Mouse (Mus musculus) hindbrain, postnatal 0 days (tissue): ENCODE results near the gene AC134908.4. TPM values are rescaled to one million over a fixed set of nuclear protein-coding genes. Genes with fewer than 3 reads are reported as not detected.
A peak's percentile ranks its signal among the peaks of the same experiment; 100 is the strongest.

Experiments used
- ATAC-seq: fragments of 200-750 bp; cut with Nextera tagmentation; 2 replicates; pipeline ENCODE4 v1.8.0; 2017; ENCODE audit warnings: mild to moderate bottlenecking, moderate TSS enrichment, moderate library complexity
- DNase-seq: peaks from one replicate; pipeline ENCODE4 v3.0.0-alpha.2; 2015; ENCODE audit warnings: low spot score
- H3K27ac ChIP-seq: fragments of 300-500 bp; sonication (generic); 2 replicates; pipeline ENCODE4 v1.5.1; 2014; ENCODE audit warnings: mild to moderate bottlenecking
- H3K27me3 ChIP-seq: fragments of 300-500 bp; sonication (generic); 2 replicates; pipeline ENCODE4 v1.6.1; 2014; ENCODE audit warnings: low read length, mixed read lengths; ENCODE audit not compliant: insufficient read depth
- H3K36me3 ChIP-seq: fragments of 300-500 bp; sonication (generic); 2 replicates; pipeline ENCODE4 v1.6.1; 2014; ENCODE audit warnings: low read length, mixed read lengths; ENCODE audit not compliant: insufficient read depth
- H3K4me1 ChIP-seq: fragments of 300-500 bp; sonication (generic); 2 replicates; pipeline ENCODE4 v1.6.1; 2014; ENCODE audit warnings: antibody characterized with exemption, low read length, mixed read lengths; ENCODE audit not compliant: insufficient read depth
- H3K4me2 ChIP-seq: fragments of 300-500 bp; sonication (generic); 2 replicates; pipeline ENCODE4 v1.6.1; 2014; ENCODE audit warnings: low read depth, mild to moderate bottlenecking, low read length, moderate library complexity, mixed read lengths
- H3K4me3 ChIP-seq: fragments of 300-500 bp; sonication (generic); 2 replicates; pipeline ENCODE4 v1.5.1; 2014; ENCODE audit warnings: low read length
- H3K9ac ChIP-seq: fragments of 300-500 bp; sonication (generic); replicated peaks from 2 replicates; pipeline ENCODE4 v1.6.1; 2014; ENCODE audit warnings: mild to moderate bottlenecking, low read length, moderate library complexity, mixed read lengths
- H3K9me3 ChIP-seq: fragments of 300-500 bp; sonication (generic); 2 replicates; pipeline ENCODE4 v1.6.1; 2016; ENCODE audit warnings: low read length, mixed read lengths
- CTCF ChIP-seq: IDR thresholded peaks from 2 replicates; pipeline ENCODE4 v1.5.1; 2016; ENCODE audit warnings: antibody characterized with exemption, control low read depth, low read depth
- WGBS: fragments of 180-500 bp; shearing (Covaris S2); extraction: QIAGEN DNeasy Blood & Tissue Kit; methylation state at CpG from one replicate; pipeline ENCODE4 v1.1.7; 2014; 5-methylcytosine and 5-hydroxymethylcytosine counted together
- polyA plus RNA-seq: library from polyadenylated mRNA; unstranded; fragments of >200 nt; fragmentation: Nextera tagmentation; extraction: Ambion mirVana; gene quantifications from 2 replicates; pipeline ENCODE4 v1.2.1, GENCODE M21; 2015
- total RNA-seq: library from RNA; depleted of rRNA; stranded (reverse); fragments of >200 nt; gene quantifications from 2 replicates; pipeline ENCODE4 v1.2.3, GENCODE M21; 2014

The AC134908.4 gene
- total and polyA plus RNA-seq, 2 experiments from 2014 or later, result 0.31 to 3.9 TPM

DNA sequence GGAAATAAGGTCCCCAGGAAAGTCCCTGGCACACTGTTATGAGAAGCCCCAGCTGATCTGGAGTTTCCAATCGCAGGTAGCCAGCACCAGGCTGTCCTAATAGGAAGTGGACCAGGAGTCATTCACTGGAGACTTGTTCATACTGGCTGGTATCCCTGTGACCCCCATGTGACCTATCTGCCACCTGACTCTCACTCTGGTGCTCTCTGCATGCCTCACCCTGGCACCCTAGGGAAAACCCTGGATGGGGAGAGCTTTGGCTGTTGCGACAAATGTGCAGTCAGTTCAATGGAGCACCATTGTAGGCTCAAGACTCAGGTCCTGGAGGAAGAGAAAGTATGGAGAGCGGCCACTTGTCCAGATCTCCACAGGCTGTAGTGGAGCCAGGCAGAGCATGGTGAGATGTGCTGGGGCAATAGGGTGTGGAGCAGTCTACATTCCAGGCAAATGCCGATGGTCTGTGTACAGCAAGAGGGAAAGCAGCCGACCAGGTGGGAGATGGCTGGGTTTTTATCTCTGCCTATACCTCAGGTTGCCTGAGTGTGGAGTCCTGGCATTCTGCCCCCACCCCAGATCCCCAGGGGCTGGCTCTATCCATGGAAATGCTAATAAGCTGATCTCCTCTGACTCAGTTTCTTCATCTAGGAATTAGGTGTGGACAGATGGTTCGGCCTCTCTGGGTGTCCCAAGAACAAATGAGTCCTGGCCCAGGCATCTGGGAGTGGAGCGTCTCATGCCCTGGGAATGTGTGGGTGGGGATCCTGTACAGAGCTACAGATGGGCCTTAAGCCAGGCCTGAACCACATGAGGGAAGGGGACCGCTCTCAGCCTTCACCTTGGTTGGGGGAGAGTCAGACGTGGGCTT is 38.8 kb downstream of the AC134908.4 start:
- no peak for DNase-seq
- no peak overlapping the region for H3K4me2 ChIP-seq
- H3K36me3 ChIP-seq, result no peaks in the 10 kb centered on the region
- no peak overlapping the region for H3K4me3 ChIP-seq
- TF ChIP-seq CTCF, result no peak
- no peak for ATAC-seq
- H3K4me1 ChIP-seq, result no peaks in the 10 kb centered on the region
- H3K27me3 ChIP-seq, result no peaks in the 10 kb centered on the region
- H3K27ac ChIP-seq, result no peak overlapping the region
- no peaks in the 10 kb centered on the region for H3K9me3 ChIP-seq
- 81% methylated on average over 9 of the region's 9 CpGs for WGBS
- no peak overlapping the region for H3K9ac ChIP-seq

- H3K4me2 ChIP-seq, result no peak overlapping the region
- no peaks in the 10 kb centered on the region for H3K4me1 ChIP-seq
- H3K9me3 ChIP-seq, result no peaks in the 10 kb centered on the region
- no peaks in the 10 kb centered on the region for H3K36me3 ChIP-seq
- H3K27ac ChIP-seq, result no peak overlapping the region
- TF ChIP-seq CTCF, result no peak
- no peak for ATAC-seq
- no peak overlapping the region for H3K9ac ChIP-seq
- DNase-seq, result no peak
- 59% methylated on average over 4 of the region's 4 CpGs for WGBS
- no peaks in the 10 kb centered on the region for H3K27me3 ChIP-seq
- H3K4me3 ChIP-seq, result no peak overlapping the region
These were observed 39.7 kb downstream of the AC134908.4 start for GRCm38 (mm10) chr17:25755627-25756377.

DNA sequence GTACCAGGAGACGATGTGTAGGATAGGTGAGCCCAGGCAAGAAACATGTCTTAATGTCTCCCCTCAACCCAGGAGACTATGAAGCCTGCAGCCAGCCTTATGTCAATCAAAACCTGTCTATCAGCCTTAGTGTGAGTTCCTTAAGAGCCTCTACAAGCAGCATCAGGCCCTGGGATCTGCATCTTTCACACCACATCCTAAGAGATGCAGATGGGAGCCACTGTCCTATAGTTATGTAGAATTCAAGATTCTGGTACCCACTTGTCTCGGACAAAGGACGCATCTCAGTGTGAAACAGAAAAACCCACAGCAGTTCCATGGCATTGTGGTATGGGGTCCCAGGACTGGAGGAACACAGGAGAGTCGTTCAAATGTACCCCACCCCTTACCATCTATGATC is 40.4 kb downstream of the AC134908.4 start:
- DNase-seq, result no peak
- no peak overlapping the region for H3K27ac ChIP-seq
- WGBS, result 78% methylated on average over 4 of the region's 4 CpGs
- H3K9ac ChIP-seq, result no peak overlapping the region
- ATAC-seq, result no peak
- H3K9me3 ChIP-seq, result no peaks in the 10 kb centered on the region
- TF ChIP-seq CTCF, result no peak
- H3K27me3 ChIP-seq, result no peaks in the 10 kb centered on the region
- no peaks in the 10 kb centered on the region for H3K4me1 ChIP-seq
- no peaks in the 10 kb centered on the region for H3K36me3 ChIP-seq
- H3K4me2 ChIP-seq, result no peak overlapping the region
- H3K4me3 ChIP-seq, result no peak overlapping the region

- H3K9me3 ChIP-seq, result no peaks in the 10 kb centered on the region
- no peak within 1 kb of the TSS for H3K4me3 ChIP-seq
- no peak within 1 kb of the TSS for H3K27ac ChIP-seq
- TF ChIP-seq CTCF, result no peak
- H3K36me3 ChIP-seq, result no peaks in the 10 kb centered on the region
- H3K4me1 ChIP-seq, result no peaks in the 10 kb centered on the region
- ATAC-seq (no peak), DNase-seq (no peak)
- WGBS, result 85% methylated on average over 9 of the region's 9 CpGs
- H3K27me3 ChIP-seq, result no peaks in the 10 kb centered on the region
- no peak within 1 kb of the TSS for H3K4me2 ChIP-seq
- H3K9ac ChIP-seq, result no peak within 1 kb of the TSS
These were observed 41.2 kb downstream of the AC134908.4 start, which contains the start of gene Msln for GRCm38 (mm10) chr17:25754241-25754640. TSS of gene Msln (minus strand) at chr17:25754378.

DNA sequence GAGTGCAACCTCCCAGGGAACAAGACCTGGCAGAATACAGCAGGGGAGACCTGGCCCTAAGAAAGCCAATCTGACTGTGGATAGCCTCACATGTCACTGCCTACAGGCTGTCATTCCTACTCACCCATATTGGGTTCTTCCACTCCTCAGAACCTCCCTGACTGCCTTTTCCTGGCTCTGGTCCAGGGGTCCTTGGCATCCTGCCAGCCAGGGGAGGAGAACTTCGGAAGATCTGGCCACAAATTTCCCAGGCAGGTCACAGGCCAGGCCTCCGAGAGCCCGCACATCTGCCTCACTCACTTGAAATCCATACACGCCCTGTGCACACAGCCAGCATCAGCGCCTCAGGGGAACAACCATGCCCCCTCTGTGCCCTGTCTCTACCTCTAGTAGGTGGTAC is 44.0 kb downstream of the AC134908.4 start:
- H3K4me3 ChIP-seq, result no peak overlapping the region
- H3K9me3 ChIP-seq, result no peaks in the 10 kb centered on the region
- H3K4me2 ChIP-seq, result no peak overlapping the region
- H3K4me1 ChIP-seq, result no peaks in the 10 kb centered on the region
- H3K36me3 ChIP-seq, result no peaks in the 10 kb centered on the region
- H3K27ac ChIP-seq, result no peak overlapping the region
- no peak for TF ChIP-seq CTCF
- WGBS, result 33% methylated on average over 5 of the region's 5 CpGs
- DNase-seq (peak; percentile 50), ATAC-seq (peak; percentile 47; the same call in 1 of the 2 replicates)
- H3K9ac ChIP-seq, result no peak overlapping the region
- H3K27me3 ChIP-seq, result no peaks in the 10 kb centered on the region

GRCm38 (mm10) chr17:25749314-25749713 is 46.1 kb downstream of the AC134908.4 start:
- Histone ChIP-seq H3K27ac (no peak overlapping the region), H3K9me3 (no peaks in the 10 kb centered on the region), H3K36me3 (no peaks in the 10 kb centered on the region), H3K4me1 (no peaks in the 10 kb centered on the region), H3K4me2 (no peak overlapping the region), H3K4me3 (no peak overlapping the region), H3K27me3 (no peaks in the 10 kb centered on the region), H3K9ac (no peak overlapping the region)
- ATAC-seq, result no peak
- 82% methylated on average over 6 of the region's 6 CpGs for WGBS
- no peak for DNase-seq
- TF ChIP-seq CTCF, result no peak

DNA sequence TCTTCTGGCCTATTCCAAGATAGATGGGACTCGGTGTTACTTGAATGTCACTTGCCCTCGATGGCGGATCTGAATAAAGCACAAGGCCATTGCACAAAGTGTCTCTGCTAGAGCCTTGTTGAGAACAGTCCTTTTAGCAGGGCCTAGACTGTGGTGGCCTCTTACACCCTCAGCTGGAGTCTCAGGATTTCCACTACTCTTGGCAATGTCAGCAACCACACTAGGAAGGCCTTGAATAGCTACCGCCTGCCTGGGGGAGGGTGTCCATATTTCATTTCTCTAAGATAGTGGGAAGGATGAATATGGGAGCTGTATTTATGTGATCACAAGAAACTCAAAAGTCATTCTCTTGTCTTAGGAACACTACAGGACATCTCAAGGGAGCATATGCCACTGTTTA is 47.2 kb downstream of the AC134908.4 start:
- Histone ChIP-seq H3K4me3 (no peak overlapping the region), H3K27ac (no peak overlapping the region), H3K4me2 (no peak overlapping the region), H3K9ac (no peak overlapping the region), H3K36me3 (no peaks in the 10 kb centered on the region), H3K27me3 (no peaks in the 10 kb centered on the region), H3K9me3 (no peaks in the 10 kb centered on the region), H3K4me1 (no peaks in the 10 kb centered on the region)
- TF ChIP-seq CTCF, result no peak
- 96% methylated on average over 4 of the region's 4 CpGs for WGBS
- no peak for DNase-seq
- no peak for ATAC-seq
